Mouse (Mus musculus) G1E (cell line): ENCODE measurements around the gene Sftpd.

Source experiments
- CTCF ChIP-seq: IDR thresholded peaks from 2 replicates; pipeline ENCODE4 v1.5.1; 2012; ENCODE audit warnings: low read depth, low read length, inconsistent platforms, mixed read lengths
- GATA1 ChIP-seq: IDR thresholded peaks from 2 replicates; pipeline ENCODE4 v1.6.1; 2012; ENCODE audit warnings: borderline replicate concordance, low read length, inconsistent platforms, mixed read lengths
- GATA2 ChIP-seq: IDR thresholded peaks from 2 replicates; pipeline ENCODE4 v1.6.1; 2012; ENCODE audit warnings: low read depth, low read length, inconsistent platforms, borderline replicate concordance
- POLR2AphosphoS5 ChIP-seq: IDR thresholded peaks from 2 replicates; pipeline ENCODE4 v1.6.1; 2012; ENCODE audit warnings: low read depth, low read length, inconsistent platforms; ENCODE audit not compliant: insufficient replicate concordance
- TAL1 ChIP-seq: conservative IDR thresholded peaks from 2 replicates; pipeline ENCODE4 v1.6.1; 2012; ENCODE audit warnings: low read depth, low read length, inconsistent platforms, mixed read lengths

DNA sequence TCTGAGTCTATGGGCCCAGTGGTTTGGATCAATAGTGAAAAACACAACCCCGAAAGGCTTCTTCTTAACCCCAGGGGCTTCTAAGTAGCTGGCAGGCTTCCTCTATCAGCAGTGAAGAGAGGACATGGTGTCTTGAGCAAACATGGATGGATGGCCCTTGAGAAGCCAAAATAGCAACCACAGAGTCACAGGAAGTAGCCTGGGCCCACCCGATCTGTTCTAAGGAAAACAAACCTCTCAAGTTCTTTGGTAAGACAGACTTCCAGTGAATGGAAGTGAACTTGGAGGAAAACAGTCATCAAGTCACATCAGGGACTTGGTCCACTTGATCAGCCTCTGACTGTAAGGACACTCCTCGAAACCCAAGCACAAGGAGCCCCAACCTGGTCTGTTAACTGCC, 38.0 kb downstream of the Sftpd start:
- TF ChIP-seq CTCF, result no peak
- TF ChIP-seq GATA1, result no peak
- TF ChIP-seq GATA2, result no peak
- no peak for TF ChIP-seq TAL1
- TF ChIP-seq POLR2AphosphoS5, result no peak
